Mouse (Mus musculus): ENCODE results near the gene Hist2h2aa1. TPM values are rescaled to one million over a fixed set of nuclear protein-coding genes. Genes with fewer than 3 reads are reported as not detected.

The Hist2h2aa1 gene
- total and polyA plus RNA-seq, 3 experiments = 0.64 to 1,515 (median 113) TPM

- no peak for TF ChIP-seq RAD21 (IDR thresholded peaks at IDR 0.05; ENCODE audit: low read depth, low read length)
- TF ChIP-seq UBTF (IDR thresholded peaks at IDR 0.05; ENCODE audit: low read depth, low read length) = no peak
- no peak for TF ChIP-seq E2F4 (IDR thresholded peaks at IDR 0.05; ENCODE audit: insufficient replicate concordance, low read depth, low read length)
- no peak for TF ChIP-seq POLR2A (IDR thresholded peaks at IDR 0.05; ENCODE audit: low read depth, low read length)
- TF ChIP-seq POLR2AphosphoS2 (IDR thresholded peaks at IDR 0.05; ENCODE audit: low read depth, low read length) = no peak
- no peak for TF ChIP-seq KAT2A (IDR thresholded peaks at IDR 0.05; ENCODE audit: insufficient replicate concordance, low read length)
- no peak for TF ChIP-seq ZMIZ1 (IDR thresholded peaks at IDR 0.05; ENCODE audit: low read depth, low read length)
- TF ChIP-seq GABPA (IDR thresholded peaks at IDR 0.05; ENCODE audit: insufficient replicate concordance, low read depth, low read length) = no peak
- TF ChIP-seq IRF4 (IDR thresholded peaks at IDR 0.05; ENCODE audit: low read depth, low read length) = no peak
- no peak for TF ChIP-seq SMC3 (IDR thresholded peaks at IDR 0.05; ENCODE audit: low read depth, low read length)
- no peak for TF ChIP-seq CTCF (conservative IDR thresholded peaks at IDR 0.05 in 1 of 2, IDR thresholded peaks at IDR 0.05 in 1 of 2; ENCODE audit: low read depth in 2 of 2, low read length in 2 of 2)
- H3K9ac ChIP-seq (ENCODE audit: insufficient read depth, low read depth) = no peak overlapping the region
- no peaks in the 10 kb centered on the region for H3K27me3 ChIP-seq (replicated peaks)
- dilution Hi-C loops (cut with MboI; ENCODE audit: extremely low pct_ligation_motif_present, extremely low pct_unique_long_range_greater_than_20kb, low sequenced_read_pairs) (no loop called here), in situ Hi-C loops (cut with MboI; ENCODE audit: low pct_ligation_motif_present, low pct_unique_long_range_greater_than_20kb, low sequenced_read_pairs) (no loop called here)
- no peak overlapping the region for H3K4me3 ChIP-seq (replicated peaks in 1 of 3; ENCODE audit: low read depth in 2 of 3, low read length in 2 of 3, poor library complexity in 1 of 3)
- DNase-seq (ENCODE audit: extremely low read depth) = no peak
- H3K4me2 ChIP-seq (ENCODE audit: insufficient read depth, low read depth, poor library complexity, severe bottlenecking) = no peak overlapping the region
- H3K27ac ChIP-seq (ENCODE audit: insufficient read depth, low read depth) = no peak overlapping the region
- H3K36me3 ChIP-seq (replicated peaks in 1 of 2; ENCODE audit: control insufficient read depth in 1 of 2, insufficient read depth in 1 of 2, low read length in 1 of 2) = no peaks in the 10 kb centered on the region
- H3K79me2 ChIP-seq (replicated peaks; ENCODE audit: control insufficient read depth, extremely low read depth, insufficient read depth, poor library complexity, severe bottlenecking) = no peaks in the 10 kb centered on the region
- H3K9me3 ChIP-seq (replicated peaks; ENCODE audit: low read length) = no peaks in the 10 kb centered on the region
- peaks cover 18 to 87% of the 10 kb centered on the region in 2 experiments for H3K4me1 ChIP-seq (ENCODE audit: control insufficient read depth in 1 of 2, insufficient read depth in 2 of 2)
Measured at GRCm38 (mm10) chr3:96231758-96232120, 13.6 kb upstream of the Hist2h2aa1 start.

- Histone ChIP-seq H3K4me3 (replicated peaks in 1 of 3; ENCODE audit: low read depth in 2 of 3, low read length in 2 of 3, poor library complexity in 1 of 3) (no peak overlapping the region), H3K9me3 (replicated peaks; ENCODE audit: low read length) (no peaks in the 10 kb centered on the region), H3K27ac (ENCODE audit: insufficient read depth, low read depth) (no peak overlapping the region), H3K79me2 (replicated peaks; ENCODE audit: control insufficient read depth, extremely low read depth, insufficient read depth, poor library complexity, severe bottlenecking) (no peaks in the 10 kb centered on the region), H3K36me3 (replicated peaks in 1 of 2; ENCODE audit: control insufficient read depth in 1 of 2, insufficient read depth in 1 of 2, low read length in 1 of 2) (no peaks in the 10 kb centered on the region), H3K4me1 (ENCODE audit: control insufficient read depth in 1 of 2, insufficient read depth in 2 of 2) (peaks cover 8 to 65% of the 10 kb centered on the region in 2 experiments; a peak in 3 of 4 replicates), H3K9ac (ENCODE audit: insufficient read depth, low read depth) (no peak overlapping the region), H3K27me3 (replicated peaks) (no peaks in the 10 kb centered on the region), H3K4me2 (ENCODE audit: insufficient read depth, low read depth, poor library complexity, severe bottlenecking) (no peak overlapping the region)
- in situ Hi-C loops (cut with MboI; ENCODE audit: low pct_ligation_motif_present, low pct_unique_long_range_greater_than_20kb, low sequenced_read_pairs) (no loop called here), dilution Hi-C loops (cut with MboI; ENCODE audit: extremely low pct_ligation_motif_present, extremely low pct_unique_long_range_greater_than_20kb, low sequenced_read_pairs) (no loop called here)
- TF ChIP-seq HCFC1 (IDR thresholded peaks at IDR 0.05; ENCODE audit: low read depth, low read length) (no peak), TCF12 (IDR thresholded peaks at IDR 0.05; ENCODE audit: low read depth, low read length) (no peak), CTCF (conservative IDR thresholded peaks at IDR 0.05 in 1 of 2, IDR thresholded peaks at IDR 0.05 in 1 of 2; ENCODE audit: low read depth in 2 of 2, low read length in 2 of 2) (peak in 1 of 2 experiments; percentile 31; a peak in 2 of 4 replicates)
- no peak for DNase-seq (ENCODE audit: extremely low read depth)
Measured at GRCm38 (mm10) chr3:96234914-96235313, 10.4 kb upstream of the Hist2h2aa1 start.

GRCm38 (mm10) chr3:96235836-96236235, 9.5 kb upstream of the Hist2h2aa1 start:
- no peak for DNase-seq (ENCODE audit: extremely low read depth)
- H3K4me3 ChIP-seq (replicated peaks in 1 of 3; ENCODE audit: low read depth in 2 of 3, low read length in 2 of 3, poor library complexity in 1 of 3) = no peak overlapping the region
- H3K36me3 ChIP-seq (replicated peaks in 1 of 2; ENCODE audit: control insufficient read depth in 1 of 2, insufficient read depth in 1 of 2, low read length in 1 of 2) = no peaks in the 10 kb centered on the region
- no peaks in the 10 kb centered on the region for H3K9me3 ChIP-seq (replicated peaks; ENCODE audit: low read length)
- in situ Hi-C loops (cut with MboI; ENCODE audit: low pct_ligation_motif_present, low pct_unique_long_range_greater_than_20kb, low sequenced_read_pairs) = no loop called here
- H3K79me2 ChIP-seq (replicated peaks; ENCODE audit: control insufficient read depth, extremely low read depth, insufficient read depth, poor library complexity, severe bottlenecking) = no peaks in the 10 kb centered on the region
- no peak overlapping the region for H3K9ac ChIP-seq (ENCODE audit: insufficient read depth, low read depth)
- H3K27ac ChIP-seq (ENCODE audit: insufficient read depth, low read depth) = no peak overlapping the region
- H3K4me1 ChIP-seq (ENCODE audit: control insufficient read depth in 1 of 2, insufficient read depth in 2 of 2) = peaks cover 4 to 57% of the 10 kb centered on the region in 2 experiments; a peak in 3 of 4 replicates
- H3K4me2 ChIP-seq (ENCODE audit: insufficient read depth, low read depth, poor library complexity, severe bottlenecking) = no peak overlapping the region
- dilution Hi-C loops (cut with MboI; ENCODE audit: extremely low pct_ligation_motif_present, extremely low pct_unique_long_range_greater_than_20kb, low sequenced_read_pairs) = no loop called here
- no peak for TF ChIP-seq MAZ (IDR thresholded peaks at IDR 0.05; ENCODE audit: low read depth, low read length)
- no peak for TF ChIP-seq PAX5 (IDR thresholded peaks at IDR 0.05; ENCODE audit: low read length)
- no peak for TF ChIP-seq UBTF (IDR thresholded peaks at IDR 0.05; ENCODE audit: low read depth, low read length)
- no peak for TF ChIP-seq MYC (IDR thresholded peaks at IDR 0.05; ENCODE audit: low read depth, low read length)
- no peak for TF ChIP-seq ZC3H11A (IDR thresholded peaks at IDR 0.05; ENCODE audit: low read depth, low read length)
- no peak for TF ChIP-seq GABPA (IDR thresholded peaks at IDR 0.05; ENCODE audit: insufficient replicate concordance, low read depth, low read length)
- TF ChIP-seq NRF1 (IDR thresholded peaks at IDR 0.05; ENCODE audit: low read depth, low read length) = no peak
- TF ChIP-seq EP300 (IDR thresholded peaks at IDR 0.05; ENCODE audit: low read length) = no peak
- TF ChIP-seq MEF2A (IDR thresholded peaks at IDR 0.05; ENCODE audit: borderline replicate concordance, low read depth, low read length) = no peak
- TF ChIP-seq E2F4 (IDR thresholded peaks at IDR 0.05; ENCODE audit: insufficient replicate concordance, low read depth, low read length) = no peak
- TF ChIP-seq USF1 (IDR thresholded peaks at IDR 0.05; ENCODE audit: low read depth, low read length) = no peak
- no peak for TF ChIP-seq BHLHE40 (IDR thresholded peaks at IDR 0.05; ENCODE audit: low read depth, low read length)
- no peaks in the 10 kb centered on the region for H3K27me3 ChIP-seq (replicated peaks)

Data from CH12.LX (cell line).